Comparison of ENCODE assay signal across 17 mouse cellular contexts in genomic region chr1:138010910-138011477, GRCm38 (mm10).
DNase-seq lines count a peak whose midpoint lies in the region; ATAC-seq and TF ChIP-seq lines count a peak whose summit lies in the region.
"Had no signal": no experiment of that assay in that cellular context is flagged by ENCODE, and none has a peak within 500 bp of the region (broad histone marks: within the 10 kb centered on the region; RNA-seq: fewer than 3 reads in every experiment).

No protein-coding gene starts in this region.

- H3K4me2 ChIP-seq in limb, embryonic 14.5 days (replicated peaks; ENCODE audit: low read depth, low read length, severe bottlenecking): no peak overlapping the region
- H3K4me2 ChIP-seq: hindbrain, embryonic 15.5 days had no signal

- H3K36me3 ChIP-seq in embryonic facial prominence, embryonic 10.5 days (replicated peaks): no peaks in the 10 kb centered on the region
- H3K36me3 ChIP-seq in limb, embryonic 14.5 days (ENCODE audit: control insufficient read depth, insufficient read depth, low read length): no peaks in the 10 kb centered on the region
- H3K36me3 ChIP-seq: hindbrain, embryonic 15.5 days had no signal

- H3K9ac ChIP-seq in limb, embryonic 14.5 days (ENCODE audit: low read depth, low read length, severe bottlenecking): no peak overlapping the region
- H3K9ac ChIP-seq: hindbrain, embryonic 15.5 days; liver, embryonic 14.5 days had no signal

- no peaks in the 10 kb centered on the region for H3K27me3 ChIP-seq in embryonic facial prominence, embryonic 10.5 days (replicated peaks; ENCODE audit: low read depth, poor library complexity, severe bottlenecking)
- no peaks in the 10 kb centered on the region for H3K27me3 ChIP-seq in limb, embryonic 14.5 days (ENCODE audit: control insufficient read depth, insufficient read depth, low read length)
- H3K27me3 ChIP-seq: hindbrain, embryonic 15.5 days had no signal

- no peaks in the 10 kb centered on the region for H3K9me3 ChIP-seq in embryonic facial prominence, embryonic 10.5 days
- no peaks in the 10 kb centered on the region for H3K9me3 ChIP-seq in limb, embryonic 14.5 days (ENCODE audit: control insufficient read depth, low read length)
- H3K9me3 ChIP-seq: hindbrain, embryonic 15.5 days had no signal

- peak; percentile 76 for ATAC-seq in cerebellum, adult (ENCODE audit: insufficient number of reproducible peaks, low FRiP score, low TSS enrichment)
- ATAC-seq in limb, embryonic 14.5 days (ENCODE audit: low FRiP score, low read depth): no peak
- ATAC-seq: activated CD4-positive, CD25-positive, alpha-beta regulatory T cell, adult 4 months; intestine, postnatal 0 days; lung, postnatal 0 days had no signal

- H3K27ac ChIP-seq in embryonic facial prominence, embryonic 10.5 days (replicated peaks): peak overlapping the region; percentile 40; the same call in 1 of the 2 replicates
- H3K27ac ChIP-seq in limb, embryonic 14.5 days (replicated peaks; ENCODE audit: low read depth, low read length): no peak overlapping the region
- H3K27ac ChIP-seq: hindbrain, embryonic 15.5 days; liver, embryonic 14.5 days had no signal

- 64% methylated on average over 7 of the region's 7 CpGs for WGBS in embryonic facial prominence, embryonic 10.5 days
- WGBS in limb, embryonic 14.5 days: 19% methylated on average over 7 of the region's 7 CpGs

- intact Hi-C loops in heart, postnatal 25 days (cut with DNase I): no loop called here

- peaks cover 5% of the 10 kb centered on the region; the same call in 1 of the 2 replicates for H3K4me1 ChIP-seq in embryonic facial prominence, embryonic 10.5 days
- no peaks in the 10 kb centered on the region for H3K4me1 ChIP-seq in limb, embryonic 14.5 days (ENCODE audit: control insufficient read depth, insufficient read depth, low read length)
- H3K4me1 ChIP-seq: hindbrain, embryonic 15.5 days had no signal

- no peak for DNase-seq in cerebellum, adult 9-10 months
- DNase-seq in heart, adult 11 months: peak; percentile 85
- DNase-seq in heart, postnatal 25 days (ENCODE audit: low spot score): no peak
- no peak for DNase-seq in embryonic facial prominence, embryonic 10.5 days (ENCODE audit: low spot score)
- peak; percentile 34 for DNase-seq in limb, embryonic 14.5 days (ENCODE audit: low spot score)
- DNase-seq in thymus, adult 18-20 months: no peak
- no peak for DNase-seq in testis, postnatal 10 days (ENCODE audit: low spot score)
- DNase-seq: heart, adult 18-20 months; kidney, postnatal 36 days; right cerebral cortex, adult 18-20 months; thymus, postnatal 36 days had no signal

- no peak for TF ChIP-seq POLR2A in limb, embryonic 14.5 days (IDR thresholded peaks at IDR 0.05; ENCODE audit: borderline replicate concordance, extremely low read depth, insufficient read depth, insufficient read length)

- H3K4me3 ChIP-seq in embryonic facial prominence, embryonic 10.5 days: no peak overlapping the region
- H3K4me3 ChIP-seq in limb, embryonic 14.5 days (replicated peaks; ENCODE audit: low read length): no peak overlapping the region
- H3K4me3 ChIP-seq: hindbrain, embryonic 15.5 days had no signal

Comparison
In these comparisons a context has a peak if more than half of its experiments do, and no peak if none do; other contexts are left out.
1. DNase-seq: peak in heart, adult 11 months (single experiment) and limb, embryonic 14.5 days (single experiment); none in cerebellum, adult 9-10 months (single experiment), heart, postnatal 25 days (single experiment), embryonic facial prominence, embryonic 10.5 days (single experiment), thymus, adult 18-20 months (0 of 2) and testis, postnatal 10 days (single experiment).